Mouse (Mus musculus): ENCODE measurements at regions not wholly inside any gene's neighbourhood (a gene's known extent, or its start where the extent isn't known, plus 50 kb on each side); places are given as distances from the start of the nearest gene placed in this dataset.
A peak's percentile ranks its signal among the peaks of the same experiment; 100 is the strongest.
"Not testable (repeated sequence)": the region's sequence is repeated elsewhere in the genome, so short reads cannot be mapped to it uniquely, and the experiment has no call there.

- no peak for DNase-seq
These were observed 163.8 kb upstream of the Hapln1 start for GRCm38 (mm10) chr13:89375526-89376474.

GRCm38 (mm10) chr13:89378365-89378764 is 161.2 kb upstream of the Hapln1 start:
- no peak for DNase-seq

- DNase-seq: not testable (repeated sequence)
These were observed 155.9 kb upstream of the Hapln1 start for GRCm38 (mm10) chr13:89383619-89384190.

- no peak for DNase-seq
These were observed 154.9 kb upstream of the Hapln1 start for GRCm38 (mm10) chr13:89384598-89385145.

- DNase-seq: no peak
These were observed 152.2 kb upstream of the Hapln1 start for GRCm38 (mm10) chr13:89387416-89387815.

- no peak for DNase-seq
These were observed 150.4 kb upstream of the Hapln1 start for GRCm38 (mm10) chr13:89389149-89389548.

- no peak for DNase-seq
These were observed 144.8 kb upstream of the Hapln1 start for GRCm38 (mm10) chr13:89394717-89395344.

GRCm38 (mm10) chr13:89395851-89396250 is 143.7 kb upstream of the Hapln1 start:
- no peak for DNase-seq

- peak; percentile 7 for DNase-seq
These were observed 138.4 kb upstream of the Hapln1 start for GRCm38 (mm10) chr13:89401084-89401671.

- no peak for DNase-seq
These were observed 129.1 kb upstream of the Hapln1 start for GRCm38 (mm10) chr13:89410504-89410903.

GRCm38 (mm10) chr13:89412768-89413487 is 126.7 kb upstream of the Hapln1 start:
- DNase-seq: no peak

- DNase-seq: no peak
These were observed 120.8 kb upstream of the Hapln1 start for GRCm38 (mm10) chr13:89418804-89419203.

GRCm38 (mm10) chr13:89421833-89422232 is 117.8 kb upstream of the Hapln1 start:
- DNase-seq: no peak

- no peak for DNase-seq
These were observed 116.1 kb upstream of the Hapln1 start for GRCm38 (mm10) chr13:89423491-89423890.

- DNase-seq: no peak
These were observed 111.1 kb upstream of the Hapln1 start for GRCm38 (mm10) chr13:89428272-89429071.

GRCm38 (mm10) chr13:89444847-89445246 is 94.7 kb upstream of the Hapln1 start:
- no peak for DNase-seq

- DNase-seq: no peak
These were observed 85.8 kb upstream of the Hapln1 start for GRCm38 (mm10) chr13:89453819-89454218.

GRCm38 (mm10) chr13:89454249-89455018 is 85.2 kb upstream of the Hapln1 start:
- no peak for DNase-seq

GRCm38 (mm10) chr13:89463746-89464145 is 75.8 kb upstream of the Hapln1 start:
- DNase-seq: no peak

Measured in liver (tissue).